Mouse (Mus musculus): ENCODE results near the gene Zfp846.
"Not testable (repeated sequence)": the region's sequence is repeated elsewhere in the genome, so short reads cannot be mapped to it uniquely, and the experiment has no call there.

GRCm38 (mm10) chr9:20635676-20636075 lies 54.6 kb downstream of the Zfp846 start:
- not testable (repeated sequence) for TF ChIP-seq POLR2A (IDR thresholded peaks at IDR 0.05; ENCODE audit: low read depth, low read length); CTCF (IDR thresholded peaks at IDR 0.05; ENCODE audit: extremely low read depth, insufficient read depth, insufficient read length, insufficient replicate concordance)
